Comparison of ENCODE assay signal across 7 mouse cellular contexts in the genomic region with DNA sequence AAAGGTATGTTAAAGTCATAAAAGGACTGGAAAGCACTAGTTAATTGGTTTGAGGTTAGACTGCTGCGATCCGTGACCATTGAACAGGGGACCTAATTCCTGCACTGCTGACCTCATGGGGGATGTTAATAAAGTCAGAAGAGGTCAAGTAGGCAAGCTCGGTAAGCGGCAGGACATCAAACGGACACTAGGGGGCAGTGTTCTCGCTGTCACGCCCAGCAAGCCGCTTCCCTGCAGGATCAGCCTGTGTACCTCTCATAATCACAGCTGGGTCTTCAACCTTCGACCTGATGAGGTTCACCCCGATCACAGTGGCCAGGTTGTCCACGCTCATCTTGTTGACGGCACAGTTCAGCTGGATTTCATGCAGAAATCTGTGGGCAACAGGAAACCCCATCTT. TPM values are rescaled to one million over a fixed set of nuclear protein-coding genes. Genes with fewer than 3 reads are reported as not detected.
A peak's percentile ranks its signal among the peaks of the same experiment; 100 is the strongest.
DNase-seq lines count a peak whose midpoint lies in the region; ATAC-seq lines count a peak whose summit lies in the region.

No protein-coding gene starts in this region.

- WGBS in hindbrain, embryonic 15.5 days = 14% methylated on average over 12 of the region's 12 CpGs
- WGBS in midbrain, embryonic 10.5 days = 11% methylated on average over 12 of the region's 12 CpGs

- H3K27me3 ChIP-seq in hindbrain, embryonic 15.5 days = no peaks in the 10 kb centered on the region
- H3K27me3 ChIP-seq in midbrain, embryonic 10.5 days (ENCODE audit: low read depth, poor library complexity, severe bottlenecking) = no peaks in the 10 kb centered on the region

- peaks cover 4% of the 10 kb centered on the region for H3K4me1 ChIP-seq in hindbrain, embryonic 15.5 days (replicated peaks)
- H3K4me1 ChIP-seq in midbrain, embryonic 10.5 days = peaks cover 5% of the 10 kb centered on the region

- no peaks in the 10 kb centered on the region for H3K36me3 ChIP-seq in hindbrain, embryonic 15.5 days
- H3K36me3 ChIP-seq in midbrain, embryonic 10.5 days = no peaks in the 10 kb centered on the region

- H3K27ac ChIP-seq in hindbrain, embryonic 15.5 days (replicated peaks) = no peak overlapping the region
- peak overlapping the region; percentile 59 for H3K27ac ChIP-seq in midbrain, embryonic 10.5 days (replicated peaks)

- H3K4me2 ChIP-seq in hindbrain, embryonic 15.5 days = peak overlapping the region; percentile 39

- DNase-seq in R1 (ENCODE audit: low read depth, low spot score) = peak; percentile 74
- peak; percentile 24 for DNase-seq in cerebellum, adult 9-11 months
- peak; percentile 45 to 57 for DNase-seq in frontal cortex, postnatal 25 days (ENCODE audit: low spot score in 2 of 2)
- peak; percentile 42 to 58 for DNase-seq in layer of hippocampus, postnatal 36 days
- DNase-seq in midbrain, embryonic 10.5 days (ENCODE audit: low spot score) = peak; percentile 81
- DNase-seq in skeletal muscle tissue, adult 2 months (ENCODE audit: low read depth, low spot score) = peak; percentile 55

- no peak overlapping the region for H3K4me3 ChIP-seq in hindbrain, embryonic 15.5 days
- H3K4me3 ChIP-seq in midbrain, embryonic 10.5 days = peak overlapping the region; percentile 24

- no peak for ATAC-seq in hindbrain, embryonic 15.5 days (ENCODE audit: low FRiP score, low read depth)

- no peaks in the 10 kb centered on the region for H3K9me3 ChIP-seq in hindbrain, embryonic 15.5 days
- H3K9me3 ChIP-seq in midbrain, embryonic 10.5 days (replicated peaks) = no peaks in the 10 kb centered on the region

- H3K9ac ChIP-seq in hindbrain, embryonic 15.5 days = no peak overlapping the region

RNA-seq across cellular contexts. Expression of a gene that starts 37.4 kb away (rescaled TPM):
- polyA plus RNA-seq in hindbrain, embryonic 15.5 days (2015; fragmentation: Nextera tagmentation; extraction: Ambion mirVana) = not detected in 2 replicates
- not detected for total RNA-seq in layer of hippocampus, postnatal 36 days (2021)
- not detected in 2 replicates for polyA plus RNA-seq in midbrain, embryonic 10.5 days (2016; fragmentation: Nextera tagmentation; extraction: Ambion mirVana)

Comparison
In these comparisons a context has a peak if more than half of its experiments do, and no peak if none do; other contexts are left out.
1. DNase-seq: peak in every context shown above with its lines; median percentile 81 in midbrain, embryonic 10.5 days; 74 in R1; 55 in skeletal muscle tissue, adult 2 months; 51 in frontal cortex, postnatal 25 days; 50 in layer of hippocampus, postnatal 36 days; 24 in cerebellum, adult 9-11 months.